Mouse (Mus musculus) colon, adult 2 months (tissue): ENCODE data around the gene Tmod4. TPM values are rescaled to one million over a fixed set of nuclear protein-coding genes. Genes with fewer than 3 reads are reported as not detected.

Experiments used
- polyA plus RNA-seq: library from polyadenylated mRNA; depleted of rRNA; stranded (reverse); fragments of >200 nt; gene quantifications from 2 replicates; pipeline ENCODE4 v1.2.3, GENCODE M21; 2012; rRNA removed

Tmod4 gene
- 0.93 and 1.5 TPM in 2 replicates for polyA plus RNA-seq

DNA sequence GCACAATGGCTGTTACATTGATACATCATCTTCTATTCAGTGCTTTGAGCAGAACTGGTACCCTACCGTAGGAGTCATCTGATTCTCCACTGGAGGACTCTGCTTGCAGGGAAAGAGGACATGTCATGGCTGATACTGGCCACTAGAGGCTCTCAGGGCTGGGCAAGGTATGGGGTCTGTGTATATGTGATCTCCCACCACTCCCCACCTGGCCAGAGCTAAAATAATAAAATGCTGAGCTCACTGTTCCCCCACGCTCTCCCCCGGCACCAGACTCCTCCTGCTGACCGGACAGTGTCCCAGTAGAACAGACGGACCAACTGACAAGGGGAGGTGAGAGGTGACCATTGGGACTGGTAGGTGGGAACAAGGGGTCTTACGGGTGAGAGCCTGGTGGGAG is at the start of gene Tmod4:
TSS of gene Tmod4 (plus strand) at position 231 of the 400 bp plus-strand sequence.

DNA sequence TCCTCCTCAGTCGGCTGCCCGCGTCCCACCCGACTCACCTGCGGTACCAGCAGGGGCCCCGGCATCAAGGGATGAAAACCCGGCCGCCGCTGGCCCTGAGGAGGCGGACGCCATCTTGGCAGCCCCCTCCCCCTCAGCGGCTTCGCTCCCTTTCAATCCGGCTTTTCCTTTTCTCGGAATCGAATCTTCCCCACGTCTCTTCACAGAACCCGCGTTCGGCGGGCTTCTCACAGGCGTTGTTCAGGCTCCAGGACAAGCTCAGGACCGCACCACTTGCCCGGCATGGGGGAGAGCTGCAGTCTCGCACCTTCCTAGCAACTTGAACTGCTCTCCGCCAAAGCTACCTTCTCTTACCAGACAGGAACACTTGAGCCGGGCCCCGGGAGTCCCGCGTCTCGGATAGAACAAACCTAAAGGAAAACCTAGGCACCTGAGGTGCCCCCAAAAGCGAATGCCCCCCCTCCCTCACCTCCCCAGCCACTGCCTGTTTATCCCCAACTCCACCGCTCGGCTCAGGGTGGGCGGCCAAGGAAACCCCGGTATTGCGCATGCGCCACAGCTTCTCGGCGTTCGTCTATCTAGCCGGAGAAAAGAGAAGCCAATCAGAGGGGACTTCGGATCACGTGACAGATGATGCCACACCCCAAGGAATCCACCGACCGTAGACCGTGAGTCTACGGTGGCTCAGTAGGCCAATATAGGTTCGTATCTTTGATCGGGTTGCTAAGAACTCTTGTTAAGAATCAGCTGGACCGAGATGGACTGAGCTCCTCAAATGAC is 17.7 kb upstream of the Tmod4 start, which contains the start of gene Pip5k1a:
TSS of gene Pip5k1a (minus strand) at position 593 of the 780 bp plus-strand sequence.

DNA sequence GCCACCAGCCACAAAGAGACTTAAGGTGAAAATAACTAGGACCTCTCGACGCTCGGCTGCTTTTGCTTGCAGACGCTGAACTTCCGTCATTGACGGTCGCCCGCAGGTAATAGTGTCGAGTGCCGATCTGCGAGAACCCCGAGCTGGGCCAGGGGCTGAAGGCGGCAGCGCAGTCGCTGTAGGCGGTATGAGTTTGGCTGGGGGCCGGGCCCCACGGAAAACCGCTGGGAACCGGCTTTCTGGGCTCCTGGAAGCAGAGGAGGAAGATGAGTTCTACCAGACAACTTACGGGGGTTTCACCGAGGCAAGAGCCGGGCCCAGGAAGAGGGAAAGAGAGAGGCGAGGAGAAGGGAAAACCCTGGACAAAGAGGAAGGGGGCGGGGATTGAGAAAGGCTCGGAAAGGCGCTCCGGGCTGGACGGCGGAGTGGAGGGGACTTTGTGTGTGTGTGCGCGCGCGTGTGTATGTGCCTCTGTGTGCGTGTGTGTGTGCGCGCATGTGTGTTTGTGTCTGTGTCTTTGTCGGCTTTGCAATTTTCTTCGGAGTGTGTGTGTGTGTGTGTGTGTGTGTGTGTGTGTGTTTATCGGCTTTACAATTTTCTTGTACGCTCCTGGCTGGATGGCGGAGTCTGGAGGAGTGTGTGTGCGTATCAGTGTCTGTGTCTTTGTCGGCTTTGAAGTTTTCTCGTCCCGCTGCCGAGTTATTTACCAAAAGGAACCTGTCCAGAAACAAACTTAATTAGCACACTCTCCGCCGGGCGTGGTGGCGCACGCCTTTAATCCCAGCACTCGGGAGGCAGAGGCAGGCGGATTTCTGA is 13.2 kb upstream of the Tmod4 start, which contains the start of gene Vps72:
TSS of gene Vps72 (plus strand) at position 112 of the 816 bp plus-strand sequence.

DNA sequence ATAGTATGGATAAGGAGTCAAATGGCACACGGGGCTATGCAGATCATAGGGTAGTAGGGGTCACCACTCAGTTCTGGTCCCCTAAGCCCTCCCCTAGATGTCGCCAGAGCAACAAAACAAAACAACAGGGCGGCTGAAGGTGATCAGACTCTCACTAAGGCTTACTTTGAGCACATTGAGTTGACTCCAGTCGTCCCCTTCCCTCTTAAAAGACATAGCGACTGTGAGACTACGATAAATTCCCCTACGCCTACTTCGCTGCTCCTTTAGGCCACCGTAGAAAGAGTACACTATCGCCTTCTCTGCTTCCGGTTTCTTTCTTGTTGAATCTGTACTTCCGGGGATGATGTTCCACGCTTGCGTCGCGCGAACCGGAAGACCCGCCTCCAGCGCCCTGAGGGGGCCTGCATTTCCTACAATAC is 9.4 kb downstream of the Tmod4 start, which contains the start of the genes Scnm1 and Lysmd1:
TSS of gene Scnm1 (minus strand) at position 332 of the 422 bp plus-strand sequence.
TSS of gene Lysmd1 (plus strand) at position 409 of the 422 bp plus-strand sequence.

DNA sequence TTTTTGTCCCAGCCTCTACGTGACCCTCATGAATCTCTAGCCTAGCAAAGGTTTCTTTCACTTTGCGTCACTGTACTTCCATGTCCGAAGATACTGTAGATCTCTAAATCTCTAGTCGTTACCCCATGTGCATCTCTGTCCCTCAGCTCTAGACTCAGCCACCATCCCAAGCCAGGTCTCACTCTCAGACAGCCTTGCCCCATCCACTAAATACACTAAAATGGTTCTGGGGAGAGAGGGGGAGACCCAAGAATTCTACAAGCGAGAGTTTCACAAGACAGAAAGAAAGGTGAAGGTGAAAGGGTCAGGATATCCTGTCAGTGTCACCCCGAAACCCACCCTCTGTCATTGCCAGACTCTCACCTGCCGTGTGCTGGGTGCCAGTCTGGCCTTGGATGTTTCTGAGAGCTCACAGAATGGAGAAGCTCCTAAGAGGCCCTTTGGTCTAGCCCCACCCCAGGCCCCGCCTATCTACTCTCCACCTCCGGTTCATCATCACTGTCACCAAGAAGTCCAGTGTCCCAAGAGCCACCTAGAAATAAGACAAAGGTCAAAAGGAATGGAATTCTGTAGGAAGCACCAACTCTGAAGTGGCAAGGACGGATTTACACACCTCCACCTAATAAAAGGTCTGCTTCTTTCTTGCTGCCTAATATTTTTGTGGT is 17.8 kb downstream of the Tmod4 start, which contains the start of gene Tnfaip8l2:
TSS of gene Tnfaip8l2 (minus strand) at position 409 of the 665 bp plus-strand sequence.

DNA sequence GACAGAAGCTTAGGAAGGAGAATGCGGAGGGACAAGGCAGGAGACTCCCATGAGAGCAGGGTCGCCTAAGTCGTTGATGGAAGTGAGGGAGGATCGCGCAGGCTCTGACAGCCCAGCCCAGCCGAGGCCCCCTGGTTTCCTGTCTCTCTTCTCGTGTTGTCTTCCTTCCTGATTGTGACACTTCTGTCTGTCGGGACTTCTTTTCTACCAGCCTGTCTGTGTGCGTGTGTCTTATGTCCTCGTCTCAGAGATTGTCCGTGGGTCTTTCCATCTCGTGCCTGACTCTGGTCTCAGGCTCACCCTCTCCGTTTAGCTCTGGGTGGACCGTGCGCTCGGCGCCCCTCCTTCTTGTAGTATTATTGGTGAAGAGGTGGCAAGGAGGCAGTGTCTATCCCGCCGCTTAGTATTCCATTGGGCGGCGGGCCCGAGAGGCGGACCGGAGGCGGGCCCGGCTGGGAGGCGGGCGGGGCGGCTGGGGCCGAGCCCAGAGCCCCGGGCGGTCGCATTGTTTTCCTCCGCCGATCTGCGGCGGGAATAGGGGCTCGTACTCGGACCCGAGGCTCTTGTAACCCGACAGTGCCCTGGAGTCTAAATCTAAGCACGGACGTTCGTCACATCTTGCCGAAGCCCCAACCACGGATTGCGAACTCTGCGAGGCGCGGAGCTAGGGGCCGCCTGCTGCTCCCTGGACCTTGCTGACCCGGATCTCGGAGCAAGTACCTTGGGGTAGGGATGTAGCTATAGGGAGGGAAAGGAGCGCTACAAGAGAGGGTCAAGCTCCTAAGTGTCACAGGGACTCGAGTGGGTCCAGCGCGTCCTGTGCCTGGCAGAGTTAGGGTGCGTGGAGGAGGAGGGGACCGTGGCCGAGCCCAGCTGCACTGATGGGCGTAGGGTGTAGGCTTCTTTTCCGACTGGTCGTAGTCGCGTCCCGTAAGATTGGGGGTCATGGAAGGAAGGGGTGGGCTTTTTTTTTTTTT is 36.0 kb downstream of the Tmod4 start, which contains the start of gene Sema6c:
TSS of gene Sema6c (plus strand) at position 471 of the 977 bp plus-strand sequence.

Other genes starting within 250 kb of the Tmod4 start
- gene Psmb4, start 237.5 kb upstream of the Tmod4 start, polyA plus RNA-seq = 187 and 247 TPM in 2 replicates
- 1,269 and 1,288 TPM in 2 replicates for gene Selenbp1, start 191.4 kb upstream of the Tmod4 start, polyA plus RNA-seq
- gene Rfx5, start 170.4 kb upstream of the Tmod4 start, polyA plus RNA-seq = 7.8 and 10.0 TPM in 2 replicates
- gene Pi4kb, start 149.7 kb upstream of the Tmod4 start, polyA plus RNA-seq = 28.7 and 32.1 TPM in 2 replicates
- gene Zfp687, start 109.0 kb upstream of the Tmod4 start, polyA plus RNA-seq = 22.6 and 24.0 TPM in 2 replicates
- 102 and 110 TPM in 2 replicates for gene Psmd4, start 81.9 kb upstream of the Tmod4 start, polyA plus RNA-seq
- gene Pip5k1a, start 17.5 kb upstream of the Tmod4 start, polyA plus RNA-seq = 10.7 and 11.9 TPM in 2 replicates
- 68.0 and 78.0 TPM in 2 replicates for gene Vps72, start 13.5 kb upstream of the Tmod4 start, polyA plus RNA-seq
- 26.0 and 28.9 TPM in 2 replicates for gene Scnm1, start 9.5 kb downstream of the Tmod4 start, polyA plus RNA-seq
- 4.3 and 5.4 TPM in 2 replicates for gene Lysmd1, start 9.6 kb downstream of the Tmod4 start, polyA plus RNA-seq
- 8.8 and 9.7 TPM in 2 replicates for gene Tnfaip8l2, start 17.9 kb downstream of the Tmod4 start, polyA plus RNA-seq
- gene Sema6c, start 36.0 kb downstream of the Tmod4 start, polyA plus RNA-seq = 5.5 and 7.0 TPM in 2 replicates
- gene Gabpb2, start 93.4 kb downstream of the Tmod4 start, polyA plus RNA-seq = 7.3 and 7.6 TPM in 2 replicates
- gene Cdc42se1, start 104.3 kb downstream of the Tmod4 start, polyA plus RNA-seq = 45.1 and 48.4 TPM in 2 replicates
- gene Mllt11, start 107.7 kb downstream of the Tmod4 start, polyA plus RNA-seq = 15.7 and 16.9 TPM in 2 replicates
- 0.51 and 0.64 TPM in 2 replicates for gene Gm128, start 117.1 kb downstream of the Tmod4 start, polyA plus RNA-seq
- gene Bnipl, start 126.7 kb downstream of the Tmod4 start, polyA plus RNA-seq = 5.2 and 5.5 TPM in 2 replicates
- 141 and 163 TPM in 2 replicates for gene Mindy1, start 156.9 kb downstream of the Tmod4 start, polyA plus RNA-seq
- gene Prune1, start 157.6 kb downstream of the Tmod4 start, polyA plus RNA-seq = 10.7 and 12.5 TPM in 2 replicates
- gene Anxa9, start 182.7 kb downstream of the Tmod4 start, polyA plus RNA-seq = 1.3 and 1.5 TPM in 2 replicates
- gene Cers2, start 190.3 kb downstream of the Tmod4 start, polyA plus RNA-seq = 47.5 and 48.1 TPM in 2 replicates
- 8.3 and 8.7 TPM in 2 replicates for gene Setdb1, start 232.7 kb downstream of the Tmod4 start, polyA plus RNA-seq